Mouse (Mus musculus): ENCODE measurements at regions not wholly inside any gene's neighbourhood (a gene's known extent, or its start where the extent isn't known, plus 50 kb on each side); places are given as distances from the start of the nearest gene placed in this dataset.

DNA sequence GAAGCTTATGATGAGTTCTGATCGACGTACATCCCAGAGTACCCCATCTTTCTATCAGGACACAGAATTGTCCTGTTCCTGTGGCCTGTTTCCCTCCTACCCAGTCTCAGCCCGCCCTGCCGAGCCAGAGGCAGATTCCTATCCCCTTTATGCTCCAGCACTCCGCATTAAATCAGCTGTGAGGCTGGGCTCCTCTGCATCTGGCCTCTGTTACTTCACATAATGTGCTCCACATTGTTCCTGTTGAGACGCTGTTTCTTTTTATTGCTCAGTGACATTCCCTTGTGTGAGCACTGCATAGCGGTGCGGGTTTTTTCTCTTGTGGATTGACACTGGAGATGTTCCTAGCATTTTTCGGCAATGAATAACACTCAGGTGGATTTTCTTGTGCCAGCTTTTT lies 68.2 kb upstream of the Shb start:
- TF ChIP-seq MAX (IDR thresholded peaks at IDR 0.05; ENCODE audit: low read depth) = no peak
- no peak for TF ChIP-seq TCF3 (IDR thresholded peaks at IDR 0.05; ENCODE audit: insufficient read length, low read depth)

DNA sequence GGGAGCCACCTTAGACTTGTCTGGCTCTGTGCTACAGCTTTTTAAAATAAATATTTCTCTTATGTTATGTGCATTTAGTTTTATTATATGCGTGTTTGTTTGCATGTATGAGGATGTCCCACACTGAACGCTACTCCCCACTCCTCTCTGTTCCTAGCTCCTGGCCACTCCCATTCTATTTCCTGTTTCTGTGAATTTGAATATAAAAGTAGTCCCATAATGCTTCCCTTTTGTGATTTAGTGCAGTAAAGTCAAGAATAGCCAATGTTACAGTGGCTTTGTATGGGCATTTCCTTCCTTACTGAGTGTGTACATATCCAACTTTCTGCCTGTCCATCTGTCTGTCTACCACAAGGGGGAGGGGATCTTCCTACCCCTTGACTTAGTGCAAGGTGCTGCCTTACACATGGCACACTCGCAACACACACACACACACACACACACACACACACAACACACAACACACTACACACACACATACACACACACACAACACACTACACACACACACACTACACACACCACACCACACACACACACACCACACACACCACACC lies 61.2 kb upstream of the Shb start:
- Histone ChIP-seq H3K4me3 (no peak overlapping the region), H3K36me3 (ENCODE audit: control insufficient read depth, insufficient read depth) (no peaks in the 10 kb centered on the region), H3K79me2 (ENCODE audit: control insufficient read depth, insufficient read depth) (no peaks in the 10 kb centered on the region), H3ac (ENCODE audit: control insufficient read depth, insufficient read length) (no peak overlapping the region), H3K4me2 (ENCODE audit: low read depth) (no peak overlapping the region), H3K27me3 (ENCODE audit: control insufficient read depth, insufficient read depth, insufficient read length) (peaks cover 50% of the 10 kb centered on the region)
- no peak for TF ChIP-seq MAX (IDR thresholded peaks at IDR 0.05; ENCODE audit: low read depth)
- no peak for TF ChIP-seq POLR2AphosphoS2 (IDR thresholded peaks at IDR 0.05; ENCODE audit: insufficient read length, low read depth)
- TF ChIP-seq TCF12 (IDR thresholded peaks at IDR 0.05; ENCODE audit: insufficient read depth, poor library complexity, severe bottlenecking) = no peak
- TF ChIP-seq POLR2A (IDR thresholded peaks at IDR 0.05; ENCODE audit: insufficient read length, low read depth) = no peak
- TF ChIP-seq REST (IDR thresholded peaks at IDR 0.05; ENCODE audit: insufficient read depth, insufficient read length) = no peak
- TF ChIP-seq MYOD1 (IDR thresholded peaks at IDR 0.05; ENCODE audit: control insufficient read depth in 1 of 3, insufficient read length in 2 of 3, low read depth in 2 of 3) = no peak
- no peak for TF ChIP-seq MYOG (IDR thresholded peaks at IDR 0.05; ENCODE audit: control insufficient read depth in 1 of 3, insufficient read depth in 1 of 3, insufficient read length in 2 of 3, low read depth in 2 of 3)
- TF ChIP-seq CEBPB (IDR thresholded peaks at IDR 0.05; ENCODE audit: insufficient read depth, poor library complexity, severe bottlenecking) = no peak
- TF ChIP-seq TCF3 (IDR thresholded peaks at IDR 0.05; ENCODE audit: insufficient read length, low read depth) = no peak
- no peak for TF ChIP-seq SRF (IDR thresholded peaks at IDR 0.05; ENCODE audit: control insufficient read depth, insufficient read length, low read depth)
- no peak for TF ChIP-seq E2F4 (IDR thresholded peaks at IDR 0.05; ENCODE audit: insufficient read depth)
- TF ChIP-seq USF1 (IDR thresholded peaks at IDR 0.05; ENCODE audit: low read depth) = no peak

More for the DNA sequence above, 68.2 kb upstream of the Shb start:
- Histone ChIP-seq H3K36me3 (ENCODE audit: control insufficient read depth, insufficient read depth) (no peaks in the 10 kb centered on the region), H3ac (ENCODE audit: control insufficient read depth, insufficient read length) (no peak overlapping the region), H3K4me3 (no peak overlapping the region), H3K79me2 (ENCODE audit: control insufficient read depth, insufficient read depth) (no peaks in the 10 kb centered on the region), H3K4me2 (ENCODE audit: low read depth) (no peak overlapping the region), H3K27me3 (ENCODE audit: control insufficient read depth, insufficient read depth, insufficient read length) (peaks cover 62% of the 10 kb centered on the region)

DNA sequence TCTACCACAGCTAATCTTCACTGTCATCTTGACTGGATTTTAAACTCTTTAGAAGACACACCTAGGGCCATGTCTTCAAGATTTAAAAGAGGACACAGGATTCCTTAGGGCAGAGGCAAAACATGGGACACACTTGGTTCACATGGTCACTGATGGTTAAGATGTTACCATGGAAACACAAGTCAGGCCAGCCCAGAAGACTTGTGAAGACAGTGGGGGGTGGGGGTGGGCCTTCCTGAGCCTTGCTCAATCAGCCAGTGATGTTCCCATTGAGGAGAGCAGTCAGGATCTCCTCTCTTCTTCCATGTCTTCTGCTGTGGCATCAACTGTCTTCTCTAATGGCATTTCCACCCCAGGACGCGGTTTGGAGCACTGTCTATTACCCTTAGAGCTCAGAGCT lies 60.5 kb upstream of the Shb start:
- Histone ChIP-seq H3K4me3 (no peak overlapping the region), H3K36me3 (ENCODE audit: control insufficient read depth, insufficient read depth) (no peaks in the 10 kb centered on the region), H3K27me3 (ENCODE audit: control insufficient read depth, insufficient read depth, insufficient read length) (peaks cover 56% of the 10 kb centered on the region), H3ac (ENCODE audit: control insufficient read depth, insufficient read length) (no peak overlapping the region), H3K4me2 (ENCODE audit: low read depth) (no peak overlapping the region), H3K79me2 (ENCODE audit: control insufficient read depth, insufficient read depth) (no peaks in the 10 kb centered on the region)
- TF ChIP-seq REST (IDR thresholded peaks at IDR 0.05; ENCODE audit: insufficient read depth, insufficient read length) (no peak), USF1 (IDR thresholded peaks at IDR 0.05; ENCODE audit: low read depth) (no peak)

DNA sequence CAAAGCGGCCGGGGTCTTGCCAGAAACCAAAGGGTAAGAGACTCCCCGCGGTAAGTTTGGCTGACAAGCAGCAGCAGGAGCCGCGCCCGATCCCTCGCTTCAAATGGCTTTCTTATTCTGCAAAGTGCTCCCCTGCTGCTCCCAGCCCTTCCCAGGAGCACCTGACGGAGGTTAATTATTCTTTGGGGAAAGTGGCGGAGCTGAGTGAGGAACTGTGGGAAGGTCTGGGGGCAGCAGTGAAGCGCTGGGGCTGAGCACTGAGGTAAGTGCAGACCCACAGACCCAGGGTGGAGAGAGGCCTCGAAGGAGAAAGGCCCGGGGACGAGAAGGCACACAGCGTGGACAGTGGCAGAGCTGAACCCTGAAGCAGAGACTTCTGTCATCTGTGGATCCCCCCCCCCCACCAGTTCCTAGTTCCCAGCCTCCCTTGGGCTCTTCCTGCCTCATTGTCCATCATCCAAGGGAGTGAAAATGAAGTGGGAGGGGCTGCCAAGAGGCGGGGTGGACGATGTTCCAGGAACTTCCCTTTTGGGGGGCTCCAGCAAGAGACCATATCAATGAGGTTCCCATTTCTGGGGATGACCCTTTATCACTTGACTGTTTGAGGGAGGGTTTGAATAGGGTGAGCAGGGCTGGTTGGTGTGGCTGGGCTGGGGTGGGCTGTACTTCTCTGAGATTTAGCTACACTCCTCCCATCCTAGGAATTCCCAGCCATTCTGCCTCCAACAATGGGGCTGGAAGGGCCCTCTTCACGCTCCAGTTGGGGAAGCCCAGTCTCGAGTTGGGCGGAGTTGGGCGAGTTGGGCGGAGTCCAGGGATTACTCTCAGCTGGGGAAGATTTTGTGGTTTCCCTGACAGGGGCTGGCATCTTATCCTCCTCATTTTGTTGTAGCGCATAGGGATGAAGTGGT lies 59.4 kb upstream of the Shb start:
- H3K36me3 ChIP-seq (ENCODE audit: control insufficient read depth, insufficient read depth) = no peaks in the 10 kb centered on the region
- no peak overlapping the region for H3K4me2 ChIP-seq (ENCODE audit: low read depth)
- TF ChIP-seq MYOD1 (IDR thresholded peaks at IDR 0.05; ENCODE audit: control insufficient read depth in 1 of 3, insufficient read length in 2 of 3, low read depth in 2 of 3) (no peak), MYOG (IDR thresholded peaks at IDR 0.05; ENCODE audit: control insufficient read depth in 1 of 3, insufficient read depth in 1 of 3, insufficient read length in 2 of 3, low read depth in 2 of 3) (no peak), REST (IDR thresholded peaks at IDR 0.05; ENCODE audit: insufficient read depth, insufficient read length) (no peak), CEBPB (IDR thresholded peaks at IDR 0.05; ENCODE audit: insufficient read depth, poor library complexity, severe bottlenecking) (no peak), POLR2AphosphoS2 (IDR thresholded peaks at IDR 0.05; ENCODE audit: insufficient read length, low read depth) (no peak)
- no peaks in the 10 kb centered on the region for H3K79me2 ChIP-seq (ENCODE audit: control insufficient read depth, insufficient read depth)
- H3K27me3 ChIP-seq (ENCODE audit: control insufficient read depth, insufficient read depth, insufficient read length) = peaks cover 56% of the 10 kb centered on the region
- no peak overlapping the region for H3K4me3 ChIP-seq
- H3ac ChIP-seq (ENCODE audit: control insufficient read depth, insufficient read length) = no peak overlapping the region

DNA sequence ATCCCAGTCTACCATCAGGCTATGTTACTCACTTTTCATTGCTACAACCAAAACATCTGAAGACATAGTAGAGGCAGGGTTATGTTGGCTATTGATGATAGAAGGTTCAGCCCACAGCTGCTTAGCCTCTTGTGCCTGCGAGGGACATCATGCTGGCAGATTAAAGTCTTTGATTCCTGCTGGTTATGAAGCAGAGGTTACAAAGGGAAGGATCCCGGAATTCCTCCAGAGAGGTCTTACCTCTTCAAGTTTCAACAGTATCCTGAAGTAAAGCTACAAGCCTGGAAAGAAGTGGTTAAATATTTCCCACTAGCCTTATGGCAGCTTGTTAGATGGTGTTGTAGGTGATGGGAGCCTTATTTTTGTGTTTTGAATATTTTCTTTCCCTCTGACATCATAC lies 58.6 kb upstream of the Shb start:
- Histone ChIP-seq H3K36me3 (ENCODE audit: control insufficient read depth, insufficient read depth) (no peaks in the 10 kb centered on the region), H3K79me2 (ENCODE audit: control insufficient read depth, insufficient read depth) (no peaks in the 10 kb centered on the region), H3K4me2 (ENCODE audit: low read depth) (no peak overlapping the region), H3K27me3 (ENCODE audit: control insufficient read depth, insufficient read depth, insufficient read length) (peaks cover 57% of the 10 kb centered on the region), H3ac (ENCODE audit: control insufficient read depth, insufficient read length) (no peak overlapping the region), H3K4me3 (no peak overlapping the region)
- TF ChIP-seq MAX (IDR thresholded peaks at IDR 0.05; ENCODE audit: low read depth) (no peak), USF1 (IDR thresholded peaks at IDR 0.05; ENCODE audit: low read depth) (no peak), TCF12 (IDR thresholded peaks at IDR 0.05; ENCODE audit: insufficient read depth, poor library complexity, severe bottlenecking) (no peak), CEBPB (IDR thresholded peaks at IDR 0.05; ENCODE audit: insufficient read depth, poor library complexity, severe bottlenecking) (no peak), SRF (IDR thresholded peaks at IDR 0.05; ENCODE audit: control insufficient read depth, insufficient read length, low read depth) (no peak), TCF3 (IDR thresholded peaks at IDR 0.05; ENCODE audit: insufficient read length, low read depth) (no peak), E2F4 (IDR thresholded peaks at IDR 0.05; ENCODE audit: insufficient read depth) (no peak), POLR2A (IDR thresholded peaks at IDR 0.05; ENCODE audit: insufficient read length, low read depth) (no peak), POLR2AphosphoS2 (IDR thresholded peaks at IDR 0.05; ENCODE audit: insufficient read length, low read depth) (no peak), MYOD1 (IDR thresholded peaks at IDR 0.05; ENCODE audit: control insufficient read depth in 1 of 3, insufficient read length in 2 of 3, low read depth in 2 of 3) (no peak), REST (IDR thresholded peaks at IDR 0.05; ENCODE audit: insufficient read depth, insufficient read length) (no peak)
